Mouse (Mus musculus) ES-Bruce4 (cell line): ENCODE data around the gene Fkbp5. TPM values are rescaled to one million over a fixed set of nuclear protein-coding genes. Genes with fewer than 3 reads are reported as not detected.

ENCODE experiments used
- H3K27ac ChIP-seq: 2 replicates; pipeline ENCODE4 v1.5.1; 2012; ENCODE audit warnings: low read length, inconsistent platforms; ENCODE audit not compliant: insufficient read depth
- H3K27me3 ChIP-seq: 2 replicates; pipeline ENCODE4 v1.6.1; 2012; ENCODE audit warnings: mild to moderate bottlenecking, low read length, inconsistent platforms; ENCODE audit not compliant: control insufficient read depth, poor library complexity, insufficient read depth, severe bottlenecking
- H3K36me3 ChIP-seq: 2 replicates; pipeline ENCODE4 v1.6.1; 2012; ENCODE audit warnings: inconsistent platforms, mild to moderate bottlenecking, low read length, moderate library complexity; ENCODE audit not compliant: control insufficient read depth, poor library complexity, insufficient read depth, severe bottlenecking
- H3K4me1 ChIP-seq: one replicate; pipeline ENCODE4 v1.8.1; 2011; ENCODE audit warnings: low read length; ENCODE audit not compliant: control insufficient read depth, insufficient read depth
- H3K4me3 ChIP-seq: 2 replicates; pipeline ENCODE4 v1.5.1; 2011; ENCODE audit warnings: low read depth, mild to moderate bottlenecking, low read length
- H3K9ac ChIP-seq: 2 replicates; pipeline ENCODE4 v1.6.1; 2012; ENCODE audit warnings: low read depth, mild to moderate bottlenecking, inconsistent platforms; ENCODE audit not compliant: poor library complexity, severe bottlenecking
- H3K9me3 ChIP-seq: replicated peaks from 2 replicates; pipeline ENCODE4 v1.6.1; 2012; ENCODE audit warnings: mild to moderate bottlenecking, low read length, inconsistent platforms; ENCODE audit not compliant: control insufficient read depth, poor library complexity, insufficient read depth, severe bottlenecking
- CTCF ChIP-seq: IDR thresholded peaks from one replicate; pipeline ENCODE4 v1.8.1; 2011; ENCODE audit warnings: low read depth, low read length
- EP300 ChIP-seq: IDR thresholded peaks from 2 replicates; pipeline ENCODE4 v1.6.1; 2011; ENCODE audit warnings: low read depth, low read length; ENCODE audit not compliant: insufficient read depth
- POLR2A ChIP-seq: IDR thresholded peaks from one replicate; pipeline ENCODE4 v1.8.1; 2011; ENCODE audit warnings: low read length; ENCODE audit not compliant: insufficient read depth
- polyA plus RNA-seq: library from polyadenylated mRNA; stranded (reverse); fragments of >200 nt; gene quantifications from 2 replicates; pipeline ENCODE4 v1.2.4, GENCODE M21; 2011; ENCODE audit warnings: low read depth; ENCODE audit not compliant: missing spikeins, insufficient read depth, insufficient read length

The Fkbp5 gene
- polyA plus RNA-seq, 1 experiment = 67.1 TPM

DNA sequence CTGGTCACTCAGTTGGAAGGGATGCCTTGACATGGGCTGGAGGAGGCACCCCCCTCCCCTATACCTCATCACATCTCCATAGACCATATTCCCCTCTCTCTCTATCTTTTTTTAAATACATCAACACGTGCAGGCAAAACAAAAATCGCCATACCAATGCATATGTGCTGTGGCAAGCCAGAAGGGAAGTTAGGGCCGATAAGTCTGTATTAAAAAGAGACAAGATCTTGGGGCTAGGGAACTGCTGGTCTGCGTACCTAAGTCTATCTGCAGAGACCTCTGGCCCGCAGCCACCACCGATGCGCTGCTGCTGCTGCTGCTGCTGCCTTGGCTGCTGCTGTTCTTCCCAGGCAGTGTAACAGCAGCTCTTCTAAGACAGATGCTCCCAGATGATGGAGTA, 122.3 kb downstream of the Fkbp5 start:
- H3K9ac ChIP-seq = no peak overlapping the region
- TF ChIP-seq CTCF (no peak), EP300 (no peak), POLR2A (no peak)
- no peak overlapping the region for H3K4me3 ChIP-seq
- H3K9me3 ChIP-seq = no peaks in the 10 kb centered on the region
- no peaks in the 10 kb centered on the region for H3K4me1 ChIP-seq
- no peaks in the 10 kb centered on the region for H3K27me3 ChIP-seq
- peaks cover 5% of the 10 kb centered on the region; the same call in 1 of the 2 replicates for H3K36me3 ChIP-seq
- H3K27ac ChIP-seq = no peak overlapping the region

DNA sequence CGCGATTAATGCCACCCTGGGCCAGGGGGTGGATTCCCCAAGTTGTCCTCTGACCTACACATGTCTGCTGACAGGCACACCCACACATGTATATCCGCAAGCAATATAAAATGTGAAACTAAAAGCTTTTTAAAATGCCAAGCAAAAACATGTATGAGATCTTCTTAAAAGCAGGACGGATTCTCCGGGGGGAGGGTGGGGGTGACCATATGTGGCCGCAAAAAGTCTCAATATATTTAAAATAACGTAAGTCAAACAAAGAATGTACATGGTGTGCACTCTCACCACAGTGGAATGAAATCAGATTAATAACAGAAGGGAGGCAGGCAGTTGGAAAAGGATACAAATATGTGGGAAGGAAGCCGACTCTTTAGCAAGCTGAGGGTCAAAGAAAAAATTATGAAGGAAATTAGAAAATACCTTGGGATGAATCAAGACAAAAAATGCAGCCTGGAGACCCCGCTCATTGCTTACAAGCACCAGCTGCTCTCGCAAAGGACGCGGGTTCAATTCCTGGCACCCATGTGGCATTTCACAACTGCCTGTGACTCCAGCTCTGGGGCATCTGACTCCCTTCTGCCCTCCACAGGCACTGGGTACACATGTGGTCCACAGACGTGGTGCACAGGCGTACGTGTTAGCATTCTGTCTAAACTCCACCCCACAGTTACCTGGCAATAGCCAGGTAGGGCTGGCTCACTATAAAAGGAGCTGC, 123.1 kb downstream of the Fkbp5 start:
- Histone ChIP-seq H3K9ac (no peak overlapping the region), H3K27ac (no peak overlapping the region)

DNA sequence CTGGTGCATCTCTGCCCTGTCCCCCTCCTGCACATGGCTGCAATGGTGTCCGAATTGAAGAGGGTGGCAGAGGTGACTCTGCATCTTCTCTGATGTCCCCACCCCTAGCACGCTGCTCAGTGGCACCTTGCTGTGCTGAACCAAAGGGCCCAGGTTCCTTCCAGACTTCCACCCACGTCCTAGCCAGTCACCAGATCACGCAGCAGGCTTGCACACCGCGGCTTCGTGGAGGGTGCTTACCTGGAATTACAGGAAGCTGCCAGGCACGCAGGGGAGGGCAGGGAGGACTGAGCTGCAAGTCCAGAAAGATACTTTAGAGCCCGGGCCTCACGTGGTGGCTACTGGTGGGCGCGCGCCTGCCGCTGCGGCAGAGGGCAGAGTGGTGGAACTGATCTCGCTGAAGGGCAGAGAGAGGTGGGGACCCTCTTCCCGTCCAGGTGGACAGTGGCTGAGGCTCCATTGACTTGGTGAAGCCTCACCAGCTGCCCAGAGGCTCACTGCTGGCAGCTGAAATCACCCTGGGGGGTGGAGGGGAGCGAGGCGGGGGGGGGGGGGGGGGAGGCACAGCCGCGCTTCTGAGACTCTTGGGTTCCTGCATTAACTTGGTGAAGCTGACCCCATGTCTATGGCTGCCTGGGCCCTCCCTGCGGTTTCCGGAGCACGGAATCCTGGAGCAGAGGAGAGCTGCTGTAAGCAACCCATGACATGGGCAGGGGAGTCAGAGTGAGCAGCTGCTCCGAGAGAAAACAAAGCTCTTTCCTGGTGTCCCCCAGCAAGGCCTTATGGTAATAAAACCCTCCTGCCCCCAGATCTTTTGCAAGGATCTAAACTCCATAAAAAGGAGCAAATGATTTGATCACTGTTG, 125.5 kb downstream of the Fkbp5 start:
- H3K9ac ChIP-seq = peak overlapping the region; percentile 21

More for the DNA sequence above, 123.1 kb downstream of the Fkbp5 start:
- Histone ChIP-seq H3K4me1 (no peaks in the 10 kb centered on the region), H3K27me3 (no peaks in the 10 kb centered on the region), H3K36me3 (peaks cover 4% of the 10 kb centered on the region; the same call in 1 of the 2 replicates), H3K9me3 (no peaks in the 10 kb centered on the region), H3K4me3 (no peak overlapping the region)
- TF ChIP-seq POLR2A (no peak), CTCF (no peak), EP300 (no peak)

DNA sequence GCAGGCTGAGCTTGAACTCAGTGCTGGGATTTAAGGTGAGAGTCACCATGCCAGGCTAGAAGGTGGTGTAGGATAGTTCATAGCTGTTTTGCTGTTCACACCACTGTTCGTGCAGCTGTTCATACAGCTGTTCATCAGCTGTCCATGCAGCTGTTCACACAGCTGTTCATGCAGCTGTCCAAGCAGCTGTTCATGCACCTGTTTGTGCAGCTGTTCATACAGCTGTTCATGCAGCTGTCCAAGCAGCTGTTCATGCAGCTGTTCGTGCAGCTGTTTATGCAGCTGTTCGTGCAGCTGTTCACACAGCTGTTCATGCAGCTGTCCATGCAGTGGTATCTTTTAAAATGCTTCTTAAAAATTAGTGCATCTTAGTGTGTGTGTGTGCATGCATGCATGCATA, 128.8 kb downstream of the Fkbp5 start:
- Histone ChIP-seq H3K9me3 (no peaks in the 10 kb centered on the region), H3K27me3 (no peaks in the 10 kb centered on the region), H3K4me3 (no peak overlapping the region), H3K36me3 (no peaks in the 10 kb centered on the region), H3K4me1 (no peaks in the 10 kb centered on the region), H3K9ac (no peak overlapping the region), H3K27ac (no peak overlapping the region)
- no peak for TF ChIP-seq CTCF
- TF ChIP-seq EP300 = no peak
- no peak for TF ChIP-seq POLR2A

More for the DNA sequence above, 125.5 kb downstream of the Fkbp5 start:
- Histone ChIP-seq H3K27me3 (no peaks in the 10 kb centered on the region), H3K4me3 (peak overlapping the region; percentile 45), H3K36me3 (no peaks in the 10 kb centered on the region), H3K9me3 (no peaks in the 10 kb centered on the region), H3K27ac (no peak overlapping the region), H3K4me1 (no peaks in the 10 kb centered on the region)
- TF ChIP-seq EP300 (no peak), POLR2A (no peak), CTCF (no peak)

DNA sequence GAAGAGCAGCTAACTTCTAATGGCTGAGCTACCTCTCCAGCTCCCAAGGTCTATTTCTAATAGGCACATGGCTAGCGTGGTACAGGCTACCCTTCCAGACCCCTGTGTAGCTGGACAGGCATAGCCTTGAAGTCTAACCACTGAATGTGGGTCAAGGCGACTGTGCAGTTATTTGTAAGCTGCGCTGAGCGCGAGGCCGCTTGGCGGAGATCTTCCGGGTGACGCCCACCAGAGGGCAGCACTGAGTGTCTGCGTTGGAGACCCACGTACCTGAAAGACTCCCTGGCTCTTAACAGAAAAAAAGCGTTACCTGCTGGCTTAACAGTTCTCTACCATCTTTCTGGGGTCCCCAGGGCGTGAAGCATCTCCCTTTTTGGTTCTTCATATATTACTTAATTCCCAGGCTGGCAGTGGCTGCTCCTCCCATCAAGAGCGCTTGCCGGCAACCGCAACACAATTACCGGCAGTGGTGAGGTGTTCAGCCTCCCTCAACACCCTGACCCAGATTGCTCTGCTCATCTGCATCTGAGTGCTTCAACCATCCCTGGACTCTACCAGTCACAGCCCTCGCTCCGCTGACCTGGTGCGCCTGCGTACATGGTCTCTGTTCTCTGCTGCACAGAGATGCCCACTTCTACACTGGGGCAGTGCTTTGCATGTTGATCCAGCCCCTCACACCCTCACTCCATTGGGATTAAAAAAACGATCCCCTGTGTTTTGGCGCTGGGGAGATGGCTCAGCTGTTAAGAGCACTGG, 131.0 kb downstream of the Fkbp5 start:
- H3K27me3 ChIP-seq = no peaks in the 10 kb centered on the region
- H3K36me3 ChIP-seq = no peaks in the 10 kb centered on the region
- no peak overlapping the region for H3K9ac ChIP-seq
- no peaks in the 10 kb centered on the region for H3K4me1 ChIP-seq
- H3K4me3 ChIP-seq = peak overlapping the region; percentile 39
- no peaks in the 10 kb centered on the region for H3K9me3 ChIP-seq
- TF ChIP-seq POLR2A = no peak
- TF ChIP-seq CTCF = peak; percentile 94
- TF ChIP-seq EP300 = no peak
- H3K27ac ChIP-seq = no peak overlapping the region
